Mouse (Mus musculus) liver, postnatal 0 days (tissue): ENCODE data around the gene Mis18a.

ENCODE experiments used
- CTCF ChIP-seq: sonication (generic); IDR thresholded peaks from 2 replicates; pipeline ENCODE4 v1.5.1; 2016; ENCODE audit warnings: antibody characterized with exemption, low read depth
- EP300 ChIP-seq: IDR thresholded peaks from 2 replicates; pipeline ENCODE4 v1.6.1; 2016; ENCODE audit warnings: antibody characterized with exemption, low read depth, mild to moderate bottlenecking

GRCm38 (mm10) chr16:90699390-90699789 lies 27.8 kb downstream of the Mis18a start:
- TF ChIP-seq CTCF (no peak), EP300 (no peak)
